Mouse (Mus musculus) layer of hippocampus, adult 11-12 months (tissue): Measurements from ENCODE around the gene Asprv1.

Experiments
- DNase-seq: peaks from one replicate; pipeline ENCODE4 v3.0.0; 2022; ENCODE audit warnings: low spot score

Gene Asprv1

GRCm38 (mm10) chr6:86623201-86623600 is 4.8 kb upstream of the Asprv1 start:
- DNase-seq = no peak

- DNase-seq = peak; percentile 35
Observed at GRCm38 (mm10) chr6:86624074-86625030, 3.6 kb upstream of the Asprv1 start.

GRCm38 (mm10) chr6:86630141-86630540 is 2.2 kb downstream of the Asprv1 start:
- DNase-seq = no peak

GRCm38 (mm10) chr6:86636495-86636894 is 8.5 kb downstream of the Asprv1 start:
- DNase-seq = no peak

GRCm38 (mm10) chr6:86637171-86637835 is 9.3 kb downstream of the Asprv1 start:
- DNase-seq = no peak

- no peak for DNase-seq
Observed at GRCm38 (mm10) chr6:86637860-86638259, 9.9 kb downstream of the Asprv1 start.

GRCm38 (mm10) chr6:86638434-86638833 is 10.5 kb downstream of the Asprv1 start:
- no peak for DNase-seq

GRCm38 (mm10) chr6:86639180-86640160 is 11.5 kb downstream of the Asprv1 start:
- DNase-seq = no peak

GRCm38 (mm10) chr6:86640161-86640560 is 12.2 kb downstream of the Asprv1 start:
- no peak for DNase-seq

GRCm38 (mm10) chr6:86640776-86641175 is 12.8 kb downstream of the Asprv1 start:
- DNase-seq = no peak

GRCm38 (mm10) chr6:86641716-86642115 is 13.8 kb downstream of the Asprv1 start:
- DNase-seq = no peak

GRCm38 (mm10) chr6:86644775-86645400 is 16.9 kb downstream of the Asprv1 start:
- no peak for DNase-seq

GRCm38 (mm10) chr6:86645551-86645950 is 17.6 kb downstream of the Asprv1 start:
- no peak for DNase-seq

- DNase-seq = no peak
Observed at GRCm38 (mm10) chr6:86646143-86646542, 18.2 kb downstream of the Asprv1 start.

GRCm38 (mm10) chr6:86653026-86653425 is 25.1 kb downstream of the Asprv1 start:
- DNase-seq = no peak

GRCm38 (mm10) chr6:86654270-86654916 is 26.4 kb downstream of the Asprv1 start:
- no peak for DNase-seq

GRCm38 (mm10) chr6:86658501-86658900 is 30.5 kb downstream of the Asprv1 start:
- DNase-seq = no peak

GRCm38 (mm10) chr6:86660161-86660877 is 32.4 kb downstream of the Asprv1 start:
- no peak for DNase-seq

- DNase-seq = no peak
Observed at GRCm38 (mm10) chr6:86665076-86665475, 37.1 kb downstream of the Asprv1 start.
